Mouse (Mus musculus): ENCODE measurements around the gene Fam189a1.

DNA sequence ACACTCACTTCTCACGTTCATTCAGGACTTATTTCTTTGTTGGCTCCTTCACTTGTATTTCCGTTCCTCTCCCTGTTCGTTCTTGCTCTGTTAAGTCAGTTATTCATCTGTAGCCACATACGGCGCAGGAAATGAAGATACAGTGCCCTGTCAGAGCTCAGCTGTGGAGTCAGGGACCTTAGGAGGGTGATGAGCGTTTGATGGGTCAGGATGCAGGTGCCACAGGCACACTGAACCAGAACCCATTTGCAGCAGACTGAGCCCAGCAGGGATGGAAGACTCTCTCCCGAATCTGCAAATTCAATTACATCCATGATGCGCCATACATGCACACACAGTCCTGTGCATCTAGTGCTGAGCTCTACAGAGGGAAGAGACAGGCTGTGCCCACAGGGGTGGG lies 212.2 kb downstream of the Fam189a1 start:
- no peak for TF ChIP-seq POLR2A (IDR thresholded peaks at IDR 0.05; ENCODE audit: low read depth, low read length)
- no peak for TF ChIP-seq CTCF (conservative IDR thresholded peaks at IDR 0.05; ENCODE audit: insufficient read depth, insufficient read length, low read depth, low read length)

Measured in kidney, adult 2 months (tissue).